Mouse (Mus musculus) adrenal gland, postnatal 10 days (tissue): Measurements from ENCODE around the gene Pdzk1ip1. TPM values are rescaled to one million over a fixed set of nuclear protein-coding genes. Genes with fewer than 3 reads are reported as not detected.
A peak's percentile ranks its signal among the peaks of the same experiment; 100 is the strongest.

Experiments
- DNase-seq: peaks from one replicate; pipeline ENCODE4 v3.0.0; 2021; ENCODE audit warnings: mixed read lengths
- long read RNA-seq, 2 experiments: library from polyadenylated mRNA; stranded (forward); transcript quantifications; one replicate each; pipeline ENCODE4 v2.0.0; 2021
- total RNA-seq, 2 experiments: library from RNA; stranded (reverse); gene quantifications; 2 replicates each; pipeline ENCODE4 v1.2.3; 2021

The Pdzk1ip1 gene
- total RNA-seq, result 1 to 10 TPM in 1 of 2 experiments, under 1 TPM in 1; 0.99 to 1.9 TPM
- long read RNA-seq, experiment 1, result 0 reads
- long read RNA-seq, experiment 2, transcript Pdzk1ip1-207 (4 exons, 1,129 nt), result major isoform, 20 of 23 reads
- long read RNA-seq, experiment 2, partial matches to known transcripts, result 1 of 23 reads
- long read RNA-seq, experiment 2, other reads (novel, unspliced or antisense), result 0 of 23 reads

GRCm38 (mm10) chr4:115088611-115089338, at the start of gene Pdzk1ip1:
Gene Pdzk1ip1 (plus strand): TSS chr4:115088708.
- peak; percentile 5 for DNase-seq

- DNase-seq, result no peak
These were observed 42.9 kb upstream of the Pdzk1ip1 start for GRCm38 (mm10) chr4:115045621-115046020.

- DNase-seq, result peak; percentile 67
These were observed 40.8 kb upstream of the Pdzk1ip1 start for GRCm38 (mm10) chr4:115047750-115048149.

DNA sequence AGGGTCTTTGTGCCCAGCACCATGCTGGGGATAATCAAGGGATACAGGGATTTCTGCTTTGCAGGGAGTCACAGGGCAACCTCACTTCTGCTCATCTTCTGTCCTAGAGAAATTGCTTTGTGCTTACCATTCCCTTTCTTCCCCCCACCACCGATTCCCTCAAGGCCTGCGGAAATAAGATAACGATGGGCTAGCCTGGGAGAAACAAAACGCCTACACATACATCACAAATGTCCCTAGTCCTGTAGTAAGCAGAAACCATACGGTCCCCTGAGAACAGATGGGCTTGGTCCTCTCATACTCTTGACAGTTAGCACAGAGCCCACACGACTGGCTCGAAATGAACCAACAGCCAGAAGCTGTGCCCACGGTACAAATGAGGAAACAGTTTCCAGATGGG, 40.3 kb upstream of the Pdzk1ip1 start:
- DNase-seq, result no peak

GRCm38 (mm10) chr4:115051245-115051644, 37.3 kb upstream of the Pdzk1ip1 start:
- DNase-seq, result no peak

DNA sequence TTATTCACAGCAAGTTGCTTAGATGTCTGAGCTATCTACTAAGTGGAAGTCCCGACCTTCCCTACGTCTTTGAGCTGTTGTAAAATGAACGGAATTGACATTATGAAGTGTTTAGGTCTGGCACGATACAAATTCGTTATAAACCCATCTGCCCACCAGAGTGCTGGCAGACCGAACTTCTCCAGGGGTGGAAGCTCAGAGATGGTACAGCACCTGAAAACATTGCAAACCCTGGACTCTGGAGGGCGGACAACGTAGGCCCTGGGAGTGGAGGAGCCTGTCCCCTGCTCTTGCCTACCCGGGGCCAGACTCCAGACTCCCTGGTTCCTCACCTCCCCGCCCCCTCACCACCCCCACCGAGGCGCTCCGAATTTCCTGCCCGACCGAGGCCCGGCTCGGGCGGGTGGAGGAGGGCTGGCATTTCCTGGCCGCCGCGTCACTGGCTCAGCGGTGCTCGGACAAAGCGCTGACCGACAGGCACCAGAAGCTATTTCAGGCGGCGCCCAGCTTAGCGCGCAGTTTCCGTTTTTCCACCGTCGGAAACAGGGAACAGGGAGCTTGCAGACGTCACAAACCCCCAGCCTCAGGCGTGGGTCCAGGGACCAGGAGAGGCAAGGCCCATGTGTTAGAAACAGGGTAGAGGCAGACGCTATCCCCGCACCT, 36.0 kb upstream of the Pdzk1ip1 start:
- DNase-seq, result peak; percentile 73

- DNase-seq, result no peak
These were observed 33.5 kb upstream of the Pdzk1ip1 start for GRCm38 (mm10) chr4:115055044-115055443.

DNA sequence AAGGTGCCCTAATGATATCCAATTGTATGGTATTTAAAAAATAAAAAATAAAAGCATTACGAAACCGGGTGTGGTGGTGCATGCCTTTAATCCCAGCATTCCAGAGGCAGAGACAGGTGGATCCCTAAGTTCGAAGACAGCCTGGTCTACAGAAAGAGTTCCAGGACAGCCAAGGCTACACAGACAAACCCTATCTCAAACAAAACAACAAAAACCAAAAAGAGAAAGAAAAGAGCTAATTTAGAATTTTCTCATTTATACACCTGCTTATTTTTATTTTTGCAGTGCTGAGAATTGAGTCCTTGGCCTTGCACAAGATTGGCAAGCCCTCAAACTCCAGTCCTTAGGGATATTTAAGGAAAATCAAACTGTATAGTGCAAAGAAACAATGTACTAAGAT, 32.8 kb upstream of the Pdzk1ip1 start:
- no peak for DNase-seq

DNA sequence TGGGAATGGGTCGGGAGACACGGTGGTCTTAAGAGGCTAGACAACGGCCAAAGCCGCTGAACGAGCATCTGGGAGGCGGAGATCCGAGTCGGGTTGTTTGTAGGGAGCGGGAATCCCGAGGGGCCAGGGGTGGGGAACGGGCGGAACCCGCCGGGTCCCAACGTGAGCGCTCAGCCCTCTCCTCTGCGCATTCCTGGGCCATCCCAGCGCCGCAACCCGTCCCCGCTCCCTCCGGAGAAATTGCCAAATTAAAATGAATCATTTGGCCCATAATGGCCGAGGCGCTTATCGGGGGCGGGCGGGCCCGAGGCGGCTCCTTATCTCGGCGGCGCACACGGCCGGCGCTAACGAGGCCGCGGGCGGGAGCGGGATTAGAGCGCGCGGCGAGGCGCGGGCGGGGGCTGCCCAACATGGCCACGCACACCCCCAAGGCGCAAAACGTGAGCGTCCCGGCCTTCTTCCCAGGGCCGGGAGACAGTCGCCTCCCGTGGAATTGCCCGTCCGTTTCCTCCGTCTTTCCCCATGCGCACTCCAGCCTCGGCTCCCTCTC, 32.1 kb upstream of the Pdzk1ip1 start, which contains the start of gene Tal1:
Tal1 (plus strand) TSS at position 56 of the 550 bp plus-strand sequence.
- DNase-seq, result peak; percentile 55

GRCm38 (mm10) chr4:115056921-115057673, 31.4 kb upstream of the Pdzk1ip1 start:
- DNase-seq, result peak; percentile 33

DNA sequence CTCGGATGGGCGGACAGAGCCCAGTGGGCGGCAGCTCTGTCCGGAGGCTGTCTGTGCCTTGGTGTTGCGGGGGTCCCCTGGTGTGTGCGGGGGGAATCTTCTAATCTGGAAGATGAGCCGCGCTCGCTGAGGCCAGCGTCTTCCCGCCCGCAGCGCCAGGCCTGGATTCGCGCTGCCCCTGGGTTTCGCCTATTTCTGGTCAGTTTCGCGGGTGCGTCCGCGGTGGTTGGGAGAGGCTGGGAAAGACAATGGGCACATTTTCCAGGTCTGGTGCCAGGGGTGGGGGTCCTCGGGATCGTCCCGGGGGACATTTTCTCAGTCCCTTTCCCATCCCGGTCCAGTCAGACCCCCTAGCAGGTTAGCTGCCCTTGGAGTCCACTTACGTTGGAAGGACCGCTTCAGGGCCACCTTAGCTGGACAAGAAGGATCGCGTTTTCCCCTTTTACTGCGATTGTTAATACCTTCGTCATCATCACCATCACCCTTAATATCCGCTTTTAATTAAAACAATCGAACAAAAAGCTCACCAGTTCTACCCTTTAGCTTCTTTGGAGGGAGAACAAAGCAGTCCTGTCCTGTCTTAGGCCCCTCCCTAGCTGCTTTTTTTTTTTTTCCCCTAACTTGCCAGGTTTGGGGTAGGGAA, 30.7 kb upstream of the Pdzk1ip1 start:
- peak; percentile 22 for DNase-seq

DNA sequence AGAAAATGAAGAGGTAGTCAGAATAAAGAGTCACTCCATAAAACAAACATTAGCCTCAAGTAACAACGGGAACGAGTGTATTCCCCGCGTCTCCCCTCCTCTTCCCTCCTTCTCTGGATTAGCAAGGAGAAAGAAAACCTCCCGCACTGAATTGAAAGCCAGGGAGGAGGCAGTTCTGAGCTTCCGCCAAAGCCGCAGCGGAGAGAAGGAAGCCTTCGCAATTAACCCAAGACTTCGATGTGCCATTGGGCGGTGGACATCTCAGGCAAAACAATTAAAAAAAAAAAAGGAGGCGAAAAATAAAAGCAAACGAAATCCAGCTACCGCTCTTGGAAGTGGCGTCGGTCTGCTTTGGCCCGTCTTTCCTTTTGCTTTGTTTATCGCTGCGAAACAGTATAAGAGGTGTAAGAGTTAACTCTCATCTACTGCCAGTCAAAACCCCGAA, 30.2 kb upstream of the Pdzk1ip1 start:
- peak; percentile 24 for DNase-seq

GRCm38 (mm10) chr4:115058871-115059590, 29.5 kb upstream of the Pdzk1ip1 start:
- DNase-seq, result no peak

DNA sequence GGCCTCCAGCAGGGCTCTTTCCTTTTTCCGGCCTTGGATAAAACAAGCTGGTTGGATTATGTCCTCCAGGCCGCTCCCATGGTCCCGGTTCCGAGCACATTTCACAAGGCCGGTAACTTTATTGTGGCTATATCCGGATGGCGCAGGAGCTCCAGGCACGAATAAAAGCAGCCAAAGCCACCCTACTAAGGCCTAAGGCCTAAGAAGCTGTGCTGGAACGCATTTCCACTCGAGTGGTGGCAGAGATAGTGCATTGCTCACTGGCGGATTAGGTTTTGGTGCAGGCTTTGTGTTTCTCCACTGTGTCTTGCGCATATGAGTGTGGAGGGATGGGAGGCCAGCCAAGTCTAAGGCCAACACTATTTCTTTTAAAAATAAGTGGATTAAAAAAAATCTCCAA, 28.6 kb upstream of the Pdzk1ip1 start:
- no peak for DNase-seq

DNA sequence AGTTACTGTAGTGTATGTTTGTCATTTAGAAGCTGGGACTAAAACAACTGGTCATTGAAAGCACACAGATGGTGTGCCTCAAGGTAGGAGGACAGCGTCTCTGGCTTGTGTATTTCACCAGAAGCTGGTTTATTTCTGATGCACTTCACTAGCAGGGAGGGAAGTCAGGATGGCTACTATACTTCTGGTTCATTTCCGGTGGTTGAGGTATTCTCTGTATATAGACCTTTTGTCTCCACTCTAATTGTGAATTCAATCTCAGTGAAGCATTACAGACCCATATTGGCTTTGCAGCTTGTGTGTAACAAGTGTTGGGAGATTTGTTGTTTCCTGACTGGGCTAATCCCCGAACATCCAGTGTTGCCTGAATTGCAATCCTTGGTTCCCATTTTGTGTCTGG, 27.8 kb upstream of the Pdzk1ip1 start:
- DNase-seq, result no peak

DNA sequence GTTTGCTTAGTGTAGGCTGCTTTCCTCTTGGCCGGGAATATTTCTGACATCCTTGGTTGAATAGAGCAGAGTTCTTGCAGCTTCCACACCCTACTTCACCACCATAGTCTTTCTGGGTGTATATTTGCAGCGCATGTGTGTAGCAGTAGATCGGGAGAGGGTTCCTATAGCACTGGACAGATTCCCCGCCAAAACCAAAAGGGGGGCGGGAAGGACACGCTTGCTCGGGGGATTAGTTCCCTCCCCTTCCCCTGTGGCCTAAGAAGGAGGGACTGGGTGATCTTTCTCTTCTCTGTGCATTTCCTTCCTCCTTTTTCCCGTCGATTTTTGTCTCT, 26.0 kb upstream of the Pdzk1ip1 start:
- DNase-seq, result no peak

GRCm38 (mm10) chr4:115062875-115063517, 25.5 kb upstream of the Pdzk1ip1 start:
- DNase-seq, result peak; percentile 52

GRCm38 (mm10) chr4:115063518-115064239, 24.8 kb upstream of the Pdzk1ip1 start:
- no peak for DNase-seq

DNA sequence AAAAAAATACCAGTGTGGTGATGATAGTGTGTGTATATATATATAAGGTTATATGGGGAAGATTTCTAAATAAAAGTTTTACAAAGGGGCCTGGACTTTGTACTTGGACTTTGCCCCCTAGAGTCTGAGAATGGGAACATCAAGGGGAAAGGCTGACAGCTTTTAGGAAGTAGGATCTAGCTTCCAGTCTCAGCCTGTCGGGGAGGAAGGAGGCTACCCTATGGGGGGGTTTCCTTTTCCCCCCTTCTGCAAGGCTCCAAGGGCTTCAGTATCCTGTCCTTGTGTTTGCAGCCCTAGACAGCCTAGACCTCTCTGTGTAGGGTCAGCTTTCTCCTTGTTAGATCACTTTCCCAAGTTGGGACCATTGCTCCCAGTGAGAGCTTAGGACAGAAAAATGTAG, 16.8 kb upstream of the Pdzk1ip1 start:
- DNase-seq, result no peak

- DNase-seq, result no peak
These were observed 13.7 kb upstream of the Pdzk1ip1 start for GRCm38 (mm10) chr4:115074789-115075188.
